Mouse (Mus musculus) limb, embryonic 13.5 days (tissue): ENCODE data around the gene Fam53b. TPM values are rescaled to one million over a fixed set of nuclear protein-coding genes. Genes with fewer than 3 reads are reported as not detected.

Source experiments
- polyA plus RNA-seq: library from polyadenylated mRNA; unstranded; fragments of >200 nt; fragmentation: Nextera tagmentation; extraction: Ambion mirVana; gene quantifications from 2 replicates; pipeline ENCODE4 v1.2.1, GENCODE M21; 2015

Gene Fam53b
- polyA plus RNA-seq, 1 experiment from 2014 or later, result 26.4 TPM

Other genes with a start within 250 kb of the Fam53b start
- 214 TPM in 2 replicates for gene Oat, start 237.5 kb downstream of the Fam53b start, polyA plus RNA-seq
- 0.08 and 0.10 TPM in 2 replicates for gene Nkx1-2, start 214.2 kb downstream of the Fam53b start, polyA plus RNA-seq
- gene Lhpp, start 203.2 kb downstream of the Fam53b start, polyA plus RNA-seq, result 21.7 and 22.6 TPM in 2 replicates
- 76.0 and 78.3 TPM in 2 replicates for gene Eef1akmt2, start 38.8 kb upstream of the Fam53b start, polyA plus RNA-seq
- gene Abraxas2, start 45.3 kb upstream of the Fam53b start, polyA plus RNA-seq, result 47.3 and 50.4 TPM in 2 replicates
- 14.9 and 15.7 TPM in 2 replicates for gene Zranb1, start 117.3 kb upstream of the Fam53b start, polyA plus RNA-seq